Mouse (Mus musculus): Measurements from ENCODE around the gene Sema4g. TPM values are rescaled to one million over a fixed set of nuclear protein-coding genes. Genes with fewer than 3 reads are reported as not detected.

Sema4g gene
- polyA plus RNA-seq, 1 experiment = 92.2 TPM

DNA sequence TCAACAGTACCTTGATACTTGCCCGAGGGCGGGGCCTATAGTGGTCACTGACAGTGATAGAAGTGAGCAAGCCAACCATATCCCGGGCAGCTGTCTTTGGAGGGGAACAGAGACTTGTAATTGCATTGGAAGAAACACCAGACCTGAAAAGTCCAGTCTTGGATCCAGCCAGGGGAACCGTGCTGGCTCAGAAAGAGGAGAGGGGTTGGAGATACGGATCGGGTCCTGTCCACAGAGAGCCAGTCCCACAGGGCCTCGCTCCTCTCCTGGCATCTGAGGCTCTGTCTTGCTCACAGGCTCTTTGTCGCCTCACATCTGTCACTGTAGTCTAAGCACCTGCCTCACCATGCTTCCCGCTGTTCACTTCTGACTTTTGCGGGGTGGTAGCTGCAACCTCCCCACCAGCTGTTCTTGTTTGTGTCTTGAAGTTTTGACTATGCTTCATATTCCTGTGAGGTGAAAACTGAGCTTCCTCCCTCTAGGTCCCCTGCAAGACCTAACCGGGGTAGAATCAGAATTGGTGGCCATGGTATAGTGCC, 55.6 kb downstream of the Sema4g start:
- DNase-seq = no peak
- WGBS = 46% methylated on average over 11 of the region's 11 CpGs
- Histone ChIP-seq H3K4me3 (ENCODE audit: insufficient read depth, low read depth, low read length) (no peak overlapping the region), H3K27ac (ENCODE audit: insufficient read depth, low read depth, low read length) (no peak overlapping the region), H3K36me3 (ENCODE audit: control insufficient read depth, insufficient read depth, low read length) (no peaks in the 10 kb centered on the region), H3K27me3 (replicated peaks; ENCODE audit: control insufficient read depth, insufficient read depth, low read length) (no peaks in the 10 kb centered on the region; the same call in 1 of the 2 replicates), H3K4me1 (ENCODE audit: control insufficient read depth, insufficient read depth, low read length) (no peaks in the 10 kb centered on the region)
- no peak for TF ChIP-seq POLR2A (IDR thresholded peaks at IDR 0.05; ENCODE audit: low read depth, low read length)
- no peak for TF ChIP-seq CTCF (conservative IDR thresholded peaks at IDR 0.05; ENCODE audit: insufficient read depth, insufficient read length, low read depth, low read length)

DNA sequence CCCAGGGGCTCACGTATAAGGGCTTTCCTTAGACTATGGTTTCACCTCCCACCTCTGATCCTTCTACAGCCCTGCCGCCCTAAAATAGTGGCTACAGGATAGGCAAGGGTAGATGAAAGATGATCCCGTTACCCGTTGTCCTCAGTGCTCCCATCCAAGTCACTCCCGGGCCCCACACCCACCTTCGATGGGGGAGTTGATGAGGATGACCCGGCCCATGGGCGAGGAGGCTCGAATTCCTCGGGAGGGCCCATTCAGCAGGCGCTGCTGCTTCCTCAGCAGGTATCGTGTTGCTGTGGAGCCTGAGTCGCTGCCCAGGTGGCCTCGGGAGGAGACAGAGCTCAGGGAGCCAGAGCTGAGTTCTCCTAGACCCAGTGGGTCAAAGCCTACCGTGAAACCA, 56.3 kb downstream of the Sema4g start:
- no peak overlapping the region for H3K4me3 ChIP-seq (ENCODE audit: insufficient read depth, low read depth, low read length)
- no peak for DNase-seq
- H3K27ac ChIP-seq (ENCODE audit: insufficient read depth, low read depth, low read length) = no peak overlapping the region
- WGBS = 39% methylated on average over 15 of the region's 15 CpGs
- H3K36me3 ChIP-seq (ENCODE audit: control insufficient read depth, insufficient read depth, low read length) = no peaks in the 10 kb centered on the region
- no peaks in the 10 kb centered on the region for H3K4me1 ChIP-seq (ENCODE audit: control insufficient read depth, insufficient read depth, low read length)
- TF ChIP-seq POLR2A (IDR thresholded peaks at IDR 0.05; ENCODE audit: low read depth, low read length) (no peak), CTCF (conservative IDR thresholded peaks at IDR 0.05; ENCODE audit: insufficient read depth, insufficient read length, low read depth, low read length) (no peak)
- no peaks in the 10 kb centered on the region; the same call in 1 of the 2 replicates for H3K27me3 ChIP-seq (replicated peaks; ENCODE audit: control insufficient read depth, insufficient read depth, low read length)

GRCm38 (mm10) chr19:45045651-45046050, 56.8 kb downstream of the Sema4g start, which contains the start of gene Pdzd7:
Pdzd7 (minus strand) TSS chr19:45045717.
- no peaks in the 10 kb centered on the region; the same call in 1 of the 2 replicates for H3K27me3 ChIP-seq (replicated peaks; ENCODE audit: control insufficient read depth, insufficient read depth, low read length)
- H3K4me3 ChIP-seq (ENCODE audit: insufficient read depth, low read depth, low read length) = peak within 1 kb of the TSS; percentile 50
- H3K36me3 ChIP-seq (ENCODE audit: control insufficient read depth, insufficient read depth, low read length) = no peaks in the 10 kb centered on the region
- DNase-seq = no peak
- no peak within 1 kb of the TSS for H3K27ac ChIP-seq (ENCODE audit: insufficient read depth, low read depth, low read length)
- TF ChIP-seq CTCF (conservative IDR thresholded peaks at IDR 0.05; ENCODE audit: insufficient read depth, insufficient read length, low read depth, low read length) (no peak), POLR2A (IDR thresholded peaks at IDR 0.05; ENCODE audit: low read depth, low read length) (no peak)
- H3K4me1 ChIP-seq (ENCODE audit: control insufficient read depth, insufficient read depth, low read length) = no peaks in the 10 kb centered on the region
- 62% methylated on average over 5 of the region's 5 CpGs for WGBS

DNA sequence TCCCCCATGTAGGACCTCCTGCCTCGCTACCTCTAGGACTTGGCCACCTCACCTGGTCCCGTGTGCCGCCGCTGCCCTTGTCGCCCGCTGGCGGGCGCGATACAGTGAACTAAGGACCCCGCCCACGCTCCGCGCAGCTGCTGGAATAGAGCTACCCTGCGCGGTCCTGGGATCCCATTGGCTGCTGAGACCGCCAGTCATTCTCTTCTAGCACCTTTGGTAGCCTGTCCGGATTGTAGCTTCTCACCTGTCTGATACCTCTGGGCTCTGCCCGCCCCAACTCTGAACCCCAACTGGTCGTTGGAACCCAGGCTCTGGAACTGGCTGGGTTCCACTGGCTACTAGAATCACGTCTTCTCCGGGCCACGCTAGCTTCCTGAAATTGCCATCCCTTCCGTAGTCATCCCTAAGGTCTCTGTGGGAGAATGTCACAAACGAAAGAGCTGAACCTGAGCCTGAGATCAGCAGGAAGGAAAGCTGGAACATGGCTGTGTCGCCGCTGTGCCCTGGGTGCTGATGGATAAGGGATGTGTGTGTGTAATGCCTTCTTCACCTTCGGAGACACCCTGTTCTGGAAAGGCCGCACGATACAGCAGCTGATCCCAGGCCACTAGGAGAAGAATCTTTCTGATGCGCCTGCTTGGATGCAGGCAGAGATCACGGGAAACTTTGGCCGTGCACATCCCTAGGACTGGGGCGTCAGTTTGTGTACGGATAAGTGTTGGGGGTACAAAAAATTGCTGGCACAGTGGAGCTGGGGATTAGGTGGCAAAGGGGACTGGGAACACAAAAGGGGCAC, 57.8 kb downstream of the Sema4g start:
- H3K4me3 ChIP-seq (ENCODE audit: insufficient read depth, low read depth, low read length) = peak overlapping the region; percentile 50
- H3K27ac ChIP-seq (ENCODE audit: insufficient read depth, low read depth, low read length) = peak overlapping the region; percentile 87
- TF ChIP-seq CTCF (conservative IDR thresholded peaks at IDR 0.05; ENCODE audit: insufficient read depth, insufficient read length, low read depth, low read length) (no peak), POLR2A (IDR thresholded peaks at IDR 0.05; ENCODE audit: low read depth, low read length) (no peak)
- no peaks in the 10 kb centered on the region; the same call in 1 of the 2 replicates for H3K27me3 ChIP-seq (replicated peaks; ENCODE audit: control insufficient read depth, insufficient read depth, low read length)
- DNase-seq = peak; percentile 93
- no peaks in the 10 kb centered on the region for H3K4me1 ChIP-seq (ENCODE audit: control insufficient read depth, insufficient read depth, low read length)
- no peaks in the 10 kb centered on the region for H3K36me3 ChIP-seq (ENCODE audit: control insufficient read depth, insufficient read depth, low read length)
- under 1% methylated on average over 34 of the region's 34 CpGs for WGBS

- WGBS = under 1% methylated on average over 26 of the region's 26 CpGs
- peak within 1 kb of the TSS; percentile 50 for H3K4me3 ChIP-seq (ENCODE audit: insufficient read depth, low read depth, low read length)
These were observed 58.6 kb downstream of the Sema4g start, which contains the start of gene Sfxn3 for GRCm38 (mm10) chr19:45047417-45047934. Sfxn3 (plus strand) TSS chr19:45047503.

GRCm38 (mm10) chr19:45047935-45048643, 59.2 kb downstream of the Sema4g start:
- H3K4me3 ChIP-seq (ENCODE audit: insufficient read depth, low read depth, low read length) = peak overlapping the region; percentile 50
- no peaks in the 10 kb centered on the region for H3K27me3 ChIP-seq (replicated peaks; ENCODE audit: control insufficient read depth, insufficient read depth, low read length)
- H3K27ac ChIP-seq (ENCODE audit: insufficient read depth, low read depth, low read length) = peak overlapping the region; percentile 87
- no peaks in the 10 kb centered on the region for H3K36me3 ChIP-seq (ENCODE audit: control insufficient read depth, insufficient read depth, low read length)
- DNase-seq = peak; percentile 50
- TF ChIP-seq POLR2A (IDR thresholded peaks at IDR 0.05; ENCODE audit: low read depth, low read length) = no peak
- no peak for TF ChIP-seq CTCF (conservative IDR thresholded peaks at IDR 0.05; ENCODE audit: insufficient read depth, insufficient read length, low read depth, low read length)
- WGBS = 19% methylated on average over 11 of the region's 11 CpGs
- H3K4me1 ChIP-seq (ENCODE audit: control insufficient read depth, insufficient read depth, low read length) = no peaks in the 10 kb centered on the region

More at GRCm38 (mm10) chr19:45047417-45047934, 58.6 kb downstream of the Sema4g start, which contains the start of gene Sfxn3:
- peak; percentile 95 for DNase-seq
- TF ChIP-seq POLR2A (IDR thresholded peaks at IDR 0.05; ENCODE audit: low read depth, low read length) (no peak), CTCF (conservative IDR thresholded peaks at IDR 0.05; ENCODE audit: insufficient read depth, insufficient read length, low read depth, low read length) (peak; percentile 64)
- H3K36me3 ChIP-seq (ENCODE audit: control insufficient read depth, insufficient read depth, low read length) = no peaks in the 10 kb centered on the region
- H3K27me3 ChIP-seq (replicated peaks; ENCODE audit: control insufficient read depth, insufficient read depth, low read length) = no peaks in the 10 kb centered on the region; the same call in 1 of the 2 replicates
- H3K27ac ChIP-seq (ENCODE audit: insufficient read depth, low read depth, low read length) = peak within 1 kb of the TSS; percentile 87
- H3K4me1 ChIP-seq (ENCODE audit: control insufficient read depth, insufficient read depth, low read length) = no peaks in the 10 kb centered on the region

Data from kidney, adult 2 months (tissue).